Comparison of ENCODE assay signal across 8 mouse cellular contexts in genomic region chr19:43616415-43616861, GRCm38 (mm10). TPM values are rescaled to one million over a fixed set of nuclear protein-coding genes. Genes with fewer than 3 reads are reported as not detected.
DNase-seq lines count a peak whose midpoint lies in the region; ATAC-seq lines count a peak whose summit lies in the region.

No protein-coding gene starts in this region.

- H3K36me3 ChIP-seq in liver, embryonic 11.5 days (ENCODE audit: control insufficient read depth, insufficient read depth, low read length), result no peaks in the 10 kb centered on the region
- H3K36me3 ChIP-seq in hindbrain, embryonic 13.5 days, result no peaks in the 10 kb centered on the region

- H3K4me1 ChIP-seq in liver, embryonic 11.5 days (replicated peaks; ENCODE audit: control insufficient read depth, insufficient read depth, low read length), result peaks cover 5% of the 10 kb centered on the region; the same call in 1 of the 2 replicates
- H3K4me1 ChIP-seq in hindbrain, embryonic 13.5 days (replicated peaks), result peaks cover 38% of the 10 kb centered on the region

- H3K27ac ChIP-seq in liver, embryonic 11.5 days (ENCODE audit: low read depth, low read length), result no peak overlapping the region
- H3K27ac ChIP-seq in hindbrain, embryonic 13.5 days, result no peak overlapping the region

- no peaks in the 10 kb centered on the region for H3K9me3 ChIP-seq in liver, embryonic 11.5 days (ENCODE audit: control insufficient read depth, low read length)
- no peaks in the 10 kb centered on the region for H3K9me3 ChIP-seq in hindbrain, embryonic 13.5 days

- no peak for ATAC-seq in liver, embryonic 11.5 days (replicated peaks; ENCODE audit: low FRiP score)
- ATAC-seq in hindbrain, embryonic 13.5 days (ENCODE audit: low FRiP score), result peak; percentile 58

- no peak overlapping the region for H3K9ac ChIP-seq in liver, embryonic 11.5 days (ENCODE audit: low read depth, low read length)
- no peak overlapping the region; the same call in 1 of the 2 replicates for H3K9ac ChIP-seq in hindbrain, embryonic 13.5 days

- peak overlapping the region; percentile 25 for H3K4me3 ChIP-seq in liver, embryonic 11.5 days (ENCODE audit: low read depth, low read length)
- peak overlapping the region; percentile 25 for H3K4me3 ChIP-seq in hindbrain, embryonic 13.5 days

- WGBS in liver, embryonic 11.5 days, result under 1% methylated on average over 34 of the region's 35 CpGs
- 0% methylated on average over 35 of the region's 35 CpGs for WGBS in hindbrain, embryonic 13.5 days

- DNase-seq in liver, embryonic 11.5 days (ENCODE audit: low spot score), result no peak
- DNase-seq in liver, result no peak
- peak; percentile 83 for DNase-seq in embryo, embryonic 11 days
- peak; percentile 85 for DNase-seq in neural tube, embryonic 10.5 days (ENCODE audit: extremely low spot score, low spot score)
- no peak for DNase-seq in right cerebral cortex, postnatal 14 days
- DNase-seq in testis, postnatal 10 days (ENCODE audit: low spot score), result no peak
- DNase-seq in spleen, postnatal 36 days (ENCODE audit: low spot score in 2 of 2), result no peak

- H3K4me2 ChIP-seq in liver, embryonic 11.5 days, result peak overlapping the region; percentile 52
- peak overlapping the region; percentile 43 for H3K4me2 ChIP-seq in hindbrain, embryonic 13.5 days

- H3K27me3 ChIP-seq in liver, embryonic 11.5 days (replicated peaks; ENCODE audit: control insufficient read depth, insufficient read depth, low read length), result peaks cover 100% of the 10 kb centered on the region
- peaks cover 99% of the 10 kb centered on the region for H3K27me3 ChIP-seq in hindbrain, embryonic 13.5 days

RNA-seq across cellular contexts. Expression of gene Nkx2-3, which starts 4.3 kb away (rescaled TPM):
- polyA plus RNA-seq in liver, embryonic 11.5 days (2014; fragmentation: Nextera tagmentation; extraction: Ambion mirVana), result 1.2 and 2.3 TPM in 2 replicates
- polyA plus RNA-seq in hindbrain, embryonic 13.5 days (2015; fragmentation: Nextera tagmentation; extraction: Ambion mirVana), result 0.18 TPM in 1 of 2 replicates, not detected in the other

RNA-seq across cellular contexts. Expression of gene Slc25a28, which starts 58.2 kb away (rescaled TPM):
- 12.2 and 14.0 TPM in 2 replicates for polyA plus RNA-seq in liver, embryonic 11.5 days (2014; fragmentation: Nextera tagmentation; extraction: Ambion mirVana)
- 14.0 and 15.1 TPM in 2 replicates for polyA plus RNA-seq in hindbrain, embryonic 13.5 days (2015; fragmentation: Nextera tagmentation; extraction: Ambion mirVana)

Comparison
In these comparisons a context has a peak if more than half of its experiments do, and no peak if none do; other contexts are left out.
1. DNase-seq: peak in embryo, embryonic 11 days (single experiment) and neural tube, embryonic 10.5 days (single experiment); none in liver, embryonic 11.5 days (single experiment), liver (single experiment), right cerebral cortex, postnatal 14 days (single experiment), testis, postnatal 10 days (single experiment) and spleen, postnatal 36 days (0 of 2).